Mouse (Mus musculus) limb, embryonic 12.5 days (tissue): Measurements from ENCODE around the gene Abcg2. TPM values are rescaled to one million over a fixed set of nuclear protein-coding genes. Genes with fewer than 3 reads are reported as not detected.

Source experiments
- ATAC-seq: fragments of 200-750 bp; cut with Nextera tagmentation; 2 replicates; pipeline ENCODE4 v1.8.0; 2017; ENCODE audit warnings: low read depth, moderate TSS enrichment; ENCODE audit not compliant: insufficient number of reproducible peaks, insufficient read depth, low FRiP score, low TSS enrichment
- H3K27ac ChIP-seq: fragments of 300-500 bp; sonication (generic); 2 replicates; pipeline ENCODE4 v1.5.1; 2016; ENCODE audit warnings: mild to moderate bottlenecking, moderate library complexity
- H3K27me3 ChIP-seq: fragments of 300-500 bp; sonication (generic); 2 replicates; pipeline ENCODE4 v1.6.1; 2016; ENCODE audit warnings: mild to moderate bottlenecking, moderate library complexity
- H3K36me3 ChIP-seq: fragments of 300-500 bp; sonication (generic); 2 replicates; pipeline ENCODE4 v1.6.1; 2016; ENCODE audit warnings: mild to moderate bottlenecking, moderate library complexity
- H3K4me1 ChIP-seq: fragments of 300-500 bp; sonication (generic); replicated peaks from 2 replicates; pipeline ENCODE4 v1.6.1; 2016
- H3K4me2 ChIP-seq: fragments of 300-500 bp; sonication (generic); 2 replicates; pipeline ENCODE4 v1.6.1; 2016; ENCODE audit warnings: mild to moderate bottlenecking, moderate library complexity
- H3K4me3 ChIP-seq: fragments of 300-500 bp; sonication (generic); replicated peaks from 2 replicates; pipeline ENCODE4 v1.5.1; 2016; ENCODE audit warnings: mild to moderate bottlenecking
- H3K9ac ChIP-seq: fragments of 300-500 bp; sonication (generic); replicated peaks from 2 replicates; pipeline ENCODE4 v1.6.1; 2016; ENCODE audit warnings: mild to moderate bottlenecking, moderate library complexity
- H3K9me3 ChIP-seq: fragments of 300-500 bp; sonication (generic); 2 replicates; pipeline ENCODE4 v1.6.1; 2016; ENCODE audit warnings: mild to moderate bottlenecking, moderate library complexity
- WGBS: fragments of 180-500 bp; shearing (Covaris S2); methylation state at CpG from one replicate; pipeline ENCODE4 v1.1.7; 2016; 5-methylcytosine and 5-hydroxymethylcytosine counted together
- polyA plus RNA-seq: library from polyadenylated mRNA; unstranded; fragments of >200 nt; fragmentation: Nextera tagmentation; extraction: Ambion mirVana; gene quantifications from 2 replicates; pipeline ENCODE4 v1.2.1, GENCODE M21; 2016

Abcg2 gene
- polyA plus RNA-seq, 1 experiment from 2014 or later = 48.5 TPM

- Histone ChIP-seq H3K4me2 (no peak overlapping the region), H3K27ac (no peak overlapping the region), H3K9me3 (no peaks in the 10 kb centered on the region), H3K4me1 (peaks cover 17% of the 10 kb centered on the region; the same call in 1 of the 2 replicates), H3K27me3 (no peaks in the 10 kb centered on the region), H3K4me3 (no peak overlapping the region), H3K36me3 (no peaks in the 10 kb centered on the region), H3K9ac (no peak overlapping the region)
- no peak for ATAC-seq
- 72% methylated on average over 2 of the region's 2 CpGs for WGBS
Measured at GRCm38 (mm10) chr6:58639391-58639790, 55.1 kb downstream of the Abcg2 start.

DNA sequence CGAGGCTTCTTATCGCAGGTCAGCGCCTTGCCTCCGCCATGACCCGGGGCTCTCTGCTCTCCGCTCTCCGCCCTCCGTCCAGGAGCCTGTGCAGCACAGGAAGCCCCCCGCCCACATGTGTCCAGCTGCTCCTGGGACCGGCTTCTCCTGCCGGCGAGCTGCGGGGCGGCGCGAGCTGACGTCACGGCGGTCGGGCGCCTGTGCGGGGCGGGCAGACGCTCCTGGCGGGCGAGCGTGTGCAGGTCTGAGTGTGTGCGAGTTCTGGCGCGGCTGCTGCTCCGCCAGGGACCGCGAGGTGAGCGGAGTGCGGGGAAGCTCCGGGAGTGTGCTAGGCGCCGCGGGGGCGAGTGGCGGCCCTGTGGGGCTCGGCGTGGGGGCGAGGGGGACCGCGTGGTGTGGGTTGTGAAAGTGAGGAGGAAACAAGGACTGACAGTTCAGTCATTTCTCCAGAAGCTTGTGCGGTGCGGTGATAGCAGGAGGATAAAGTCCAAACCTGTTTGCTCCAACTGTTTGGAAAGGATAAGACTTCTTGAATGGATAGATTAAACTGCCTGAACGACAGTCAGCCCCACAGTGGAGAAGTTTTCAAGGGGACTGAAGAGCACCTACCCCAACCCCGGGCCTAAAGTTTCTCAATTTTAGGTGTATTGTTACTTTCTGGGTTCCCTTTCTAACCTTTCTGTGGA is 56.2 kb downstream of the Abcg2 start:
- Histone ChIP-seq H3K4me1 (peaks cover 17% of the 10 kb centered on the region; the same call in 1 of the 2 replicates), H3K27ac (peak overlapping the region; percentile 53; the same call in 1 of the 2 replicates), H3K36me3 (no peaks in the 10 kb centered on the region), H3K4me2 (peak overlapping the region; percentile 73), H3K4me3 (peak overlapping the region; percentile 60), H3K27me3 (no peaks in the 10 kb centered on the region), H3K9ac (peak overlapping the region; percentile 71), H3K9me3 (no peaks in the 10 kb centered on the region)
- ATAC-seq = peak; percentile 96
- under 1% methylated on average over 50 of the region's 50 CpGs for WGBS

DNA sequence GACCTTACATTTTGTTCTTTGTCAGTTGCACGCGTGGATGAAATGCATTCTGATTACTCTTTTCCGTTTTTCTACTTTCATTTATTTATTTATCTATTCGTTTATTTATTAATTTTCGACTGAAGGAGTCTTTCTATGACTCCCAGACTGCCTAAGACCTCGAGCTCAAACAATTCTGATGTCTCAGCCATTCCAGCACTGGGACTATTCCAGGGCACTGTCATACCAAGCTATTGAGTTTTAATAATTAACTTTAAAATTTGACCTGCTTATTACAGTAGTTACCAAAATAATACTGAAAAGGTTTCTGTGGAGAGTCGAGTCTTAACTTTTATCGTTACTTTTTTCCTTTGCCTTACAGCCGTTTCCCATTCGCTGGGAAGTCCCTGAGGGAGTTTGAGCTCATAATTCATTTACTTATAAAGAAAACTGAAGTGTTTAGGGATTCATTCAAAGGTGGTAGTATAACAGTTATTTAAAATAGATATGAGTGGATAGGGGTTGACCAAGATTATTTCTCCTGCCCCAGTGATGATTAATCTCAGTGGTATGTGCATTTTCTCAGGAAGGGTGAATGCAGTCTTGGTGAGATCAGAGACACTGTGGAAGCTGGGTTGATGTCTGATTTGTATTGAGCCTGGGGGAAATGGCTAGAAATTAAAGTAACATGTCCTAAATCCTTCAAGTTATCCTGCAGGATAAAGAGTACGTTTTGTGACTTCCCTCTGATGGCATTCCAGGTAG is 56.9 kb downstream of the Abcg2 start:
- peak overlapping the region; percentile 60 for H3K4me3 ChIP-seq
- peak overlapping the region; percentile 71 for H3K9ac ChIP-seq
- no peak for ATAC-seq

DNA sequence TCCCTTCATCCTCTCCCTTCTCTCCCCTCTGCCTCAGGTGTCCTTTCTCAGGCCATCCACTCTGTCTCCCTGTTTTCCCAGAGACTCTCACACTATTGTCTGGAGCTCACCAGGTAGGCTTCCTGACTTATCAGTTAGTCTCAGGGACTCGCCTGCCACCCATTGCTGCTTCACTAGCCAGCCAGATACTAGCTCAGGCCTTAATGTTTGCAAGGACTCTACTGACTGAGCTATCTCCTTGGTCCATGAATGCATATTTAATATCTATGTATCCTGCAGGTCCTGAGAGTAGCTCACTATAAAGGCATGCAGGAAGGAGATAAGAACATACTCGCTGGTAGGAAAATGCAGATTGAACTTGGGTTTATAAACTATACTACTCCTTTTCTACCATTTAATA is 57.9 kb downstream of the Abcg2 start:
- no peak overlapping the region for H3K27ac ChIP-seq
- H3K4me3 ChIP-seq = no peak overlapping the region
- H3K36me3 ChIP-seq = no peaks in the 10 kb centered on the region
- no peaks in the 10 kb centered on the region for H3K9me3 ChIP-seq
- peaks cover 17% of the 10 kb centered on the region; the same call in 1 of the 2 replicates for H3K4me1 ChIP-seq
- ATAC-seq = no peak
- 88% methylated on average over 2 of the region's 2 CpGs for WGBS
- H3K9ac ChIP-seq = no peak overlapping the region
- H3K4me2 ChIP-seq = no peak overlapping the region
- no peaks in the 10 kb centered on the region for H3K27me3 ChIP-seq

More for the DNA sequence above, 56.9 kb downstream of the Abcg2 start:
- Histone ChIP-seq H3K4me2 (peak overlapping the region; percentile 73), H3K36me3 (no peaks in the 10 kb centered on the region), H3K27me3 (no peaks in the 10 kb centered on the region), H3K27ac (no peak overlapping the region), H3K9me3 (no peaks in the 10 kb centered on the region), H3K4me1 (peaks cover 17% of the 10 kb centered on the region; the same call in 1 of the 2 replicates)
- 42% methylated on average over 11 of the region's 11 CpGs for WGBS

- Histone ChIP-seq H3K4me2 (no peak overlapping the region), H3K36me3 (no peaks in the 10 kb centered on the region), H3K27ac (no peak overlapping the region), H3K4me1 (peaks cover 13% of the 10 kb centered on the region; the same call in 1 of the 2 replicates), H3K4me3 (no peak overlapping the region), H3K27me3 (no peaks in the 10 kb centered on the region), H3K9ac (no peak overlapping the region), H3K9me3 (no peaks in the 10 kb centered on the region)
- ATAC-seq = no peak
- WGBS = 91% methylated on average over 2 of the region's 2 CpGs
Measured at GRCm38 (mm10) chr6:58644586-58644985, 60.3 kb downstream of the Abcg2 start.

DNA sequence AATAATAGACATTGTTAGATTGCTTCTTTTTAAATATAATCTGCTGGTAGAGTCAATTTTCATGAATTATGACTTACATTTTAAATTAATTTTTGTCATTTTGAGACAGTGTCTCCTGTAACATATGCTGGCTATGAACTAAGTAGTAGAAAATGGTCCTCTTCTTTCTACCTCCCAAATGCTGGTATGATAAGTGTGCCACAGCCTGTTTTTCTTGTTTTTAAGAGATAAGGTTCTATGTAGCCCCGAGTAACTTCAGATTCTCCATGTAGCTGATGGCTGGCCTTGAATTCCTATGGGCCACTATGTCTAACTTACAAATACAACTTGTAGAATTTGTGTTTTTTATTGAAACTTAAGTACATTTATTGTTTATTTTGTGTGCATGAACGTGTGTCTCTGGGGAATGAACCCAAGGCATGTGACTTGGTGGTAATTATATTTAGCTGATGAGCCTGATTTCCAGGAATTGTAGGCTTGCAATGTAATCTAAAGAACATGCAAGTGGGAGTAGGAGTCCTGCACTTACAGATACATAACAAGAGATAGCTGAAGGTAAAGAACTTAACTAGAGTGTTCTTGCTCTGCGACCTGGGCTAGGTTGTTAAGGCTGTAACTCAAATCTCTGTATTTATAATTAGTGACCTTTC is 63.9 kb downstream of the Abcg2 start:
- Histone ChIP-seq H3K27ac (no peak overlapping the region), H3K9me3 (no peaks in the 10 kb centered on the region), H3K4me3 (no peak overlapping the region), H3K9ac (no peak overlapping the region), H3K27me3 (no peaks in the 10 kb centered on the region), H3K4me1 (no peaks in the 10 kb centered on the region), H3K36me3 (no peaks in the 10 kb centered on the region), H3K4me2 (no peak overlapping the region)
- ATAC-seq = no peak
- WGBS = 81% methylated on average over 3 of the region's 3 CpGs

GRCm38 (mm10) chr6:58650136-58650535 is 65.8 kb downstream of the Abcg2 start:
- H3K4me1 ChIP-seq = no peaks in the 10 kb centered on the region
- H3K9me3 ChIP-seq = no peaks in the 10 kb centered on the region
- no peak overlapping the region for H3K27ac ChIP-seq
- H3K4me2 ChIP-seq = no peak overlapping the region
- no peaks in the 10 kb centered on the region for H3K36me3 ChIP-seq
- no peaks in the 10 kb centered on the region for H3K27me3 ChIP-seq
- H3K9ac ChIP-seq = no peak overlapping the region
- ATAC-seq = no peak
- H3K4me3 ChIP-seq = no peak overlapping the region
- 92% methylated on average over 3 of the region's 3 CpGs for WGBS

DNA sequence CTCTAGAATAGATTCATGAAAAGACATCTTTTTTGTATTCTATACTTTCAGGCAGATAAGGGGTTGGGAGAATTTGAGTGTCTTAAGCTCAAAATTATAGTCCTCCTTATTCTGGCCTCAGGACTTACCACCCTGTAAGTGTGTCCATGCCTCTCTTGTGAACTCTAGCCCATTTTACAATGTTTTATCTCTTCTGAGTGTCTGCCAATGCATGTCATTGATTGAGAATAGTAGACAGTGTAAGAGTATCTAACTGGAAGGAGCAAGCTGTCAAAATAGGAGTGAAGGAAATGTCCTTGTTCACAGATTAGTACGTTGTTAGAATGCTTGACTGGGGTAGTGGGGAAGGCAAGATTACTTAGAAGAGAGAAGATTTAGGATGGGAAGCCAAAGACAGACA is 66.7 kb downstream of the Abcg2 start:
- Histone ChIP-seq H3K4me1 (no peaks in the 10 kb centered on the region), H3K9me3 (no peaks in the 10 kb centered on the region), H3K4me2 (no peak overlapping the region), H3K27me3 (no peaks in the 10 kb centered on the region), H3K27ac (no peak overlapping the region), H3K4me3 (no peak overlapping the region), H3K9ac (no peak overlapping the region), H3K36me3 (no peaks in the 10 kb centered on the region)
- 95% methylated on average over 1 of the region's 1 CpGs for WGBS
- no peak for ATAC-seq

GRCm38 (mm10) chr6:58660951-58661575 is 76.7 kb downstream of the Abcg2 start:
- Histone ChIP-seq H3K4me2 (no peak overlapping the region), H3K9ac (no peak overlapping the region), H3K4me3 (no peak overlapping the region), H3K36me3 (peaks cover 8% of the 10 kb centered on the region; the same call in 1 of the 2 replicates), H3K27ac (no peak overlapping the region), H3K9me3 (no peaks in the 10 kb centered on the region), H3K27me3 (no peaks in the 10 kb centered on the region), H3K4me1 (no peaks in the 10 kb centered on the region)
- 85% methylated on average over 3 of the region's 3 CpGs for WGBS
- ATAC-seq = no peak

GRCm38 (mm10) chr6:58677802-58678201 is 93.5 kb downstream of the Abcg2 start:
- Histone ChIP-seq H3K4me2 (no peak overlapping the region), H3K36me3 (peaks cover 15% of the 10 kb centered on the region; the same call in 1 of the 2 replicates), H3K9ac (no peak overlapping the region), H3K27me3 (no peaks in the 10 kb centered on the region), H3K9me3 (no peaks in the 10 kb centered on the region), H3K4me1 (no peaks in the 10 kb centered on the region), H3K27ac (no peak overlapping the region), H3K4me3 (no peak overlapping the region)
- 89% methylated on average over 1 of the region's 1 CpGs for WGBS
- no peak for ATAC-seq

DNA sequence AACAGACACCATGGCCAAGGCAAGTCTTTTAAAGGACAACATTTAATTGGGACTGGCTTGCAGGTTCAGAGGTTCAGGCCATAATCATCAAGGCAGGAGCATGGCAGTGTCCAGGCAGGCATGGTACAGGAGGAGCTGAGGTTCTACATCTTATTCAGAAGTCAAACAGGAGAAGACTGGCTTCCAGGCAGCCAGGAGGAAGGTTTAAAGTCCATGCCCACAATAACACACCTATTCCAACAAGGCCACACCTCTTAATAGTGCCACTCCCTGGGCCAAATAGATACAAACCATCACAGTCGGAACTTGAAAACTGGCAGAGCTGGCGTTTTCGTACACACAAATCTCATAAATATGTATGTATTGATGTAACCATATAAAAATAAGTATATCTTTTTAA is 94.2 kb downstream of the Abcg2 start:
- ATAC-seq = no peak
- Histone ChIP-seq H3K4me3 (no peak overlapping the region), H3K9me3 (no peaks in the 10 kb centered on the region), H3K4me2 (no peak overlapping the region), H3K4me1 (no peaks in the 10 kb centered on the region), H3K27me3 (no peaks in the 10 kb centered on the region), H3K27ac (no peak overlapping the region), H3K9ac (no peak overlapping the region), H3K36me3 (peaks cover 12% of the 10 kb centered on the region; the same call in 1 of the 2 replicates)
- 89% methylated on average over 3 of the region's 3 CpGs for WGBS
